Mouse (Mus musculus): ENCODE measurements around the gene Acan.

Acan gene

DNA sequence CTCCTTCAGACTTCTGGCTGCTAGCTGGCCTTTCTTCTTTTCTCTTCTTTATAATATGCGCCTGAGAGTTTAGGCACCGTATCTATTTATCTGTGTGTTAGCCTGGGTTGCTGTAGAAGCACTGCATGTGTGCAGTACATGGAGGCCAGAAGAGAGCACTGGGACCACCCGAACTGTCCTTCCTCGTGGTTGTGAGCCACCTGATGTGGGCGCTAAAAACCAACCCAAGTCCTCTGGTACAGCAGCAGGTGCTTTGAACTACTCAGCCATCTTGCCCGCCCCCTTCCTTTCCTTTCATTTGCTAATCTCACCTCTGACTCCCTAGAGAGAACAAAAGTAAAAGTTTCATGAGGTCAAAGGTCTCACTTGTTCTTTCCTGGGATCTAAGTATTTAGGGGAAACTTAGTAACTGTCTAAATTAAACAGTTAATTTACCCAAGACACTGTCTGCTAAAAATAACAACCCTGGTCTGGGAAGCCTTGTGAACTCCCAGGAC is 86.1 kb downstream of the Acan start:
- no peak for DNase-seq (ENCODE audit: low spot score in 2 of 2)

DNA sequence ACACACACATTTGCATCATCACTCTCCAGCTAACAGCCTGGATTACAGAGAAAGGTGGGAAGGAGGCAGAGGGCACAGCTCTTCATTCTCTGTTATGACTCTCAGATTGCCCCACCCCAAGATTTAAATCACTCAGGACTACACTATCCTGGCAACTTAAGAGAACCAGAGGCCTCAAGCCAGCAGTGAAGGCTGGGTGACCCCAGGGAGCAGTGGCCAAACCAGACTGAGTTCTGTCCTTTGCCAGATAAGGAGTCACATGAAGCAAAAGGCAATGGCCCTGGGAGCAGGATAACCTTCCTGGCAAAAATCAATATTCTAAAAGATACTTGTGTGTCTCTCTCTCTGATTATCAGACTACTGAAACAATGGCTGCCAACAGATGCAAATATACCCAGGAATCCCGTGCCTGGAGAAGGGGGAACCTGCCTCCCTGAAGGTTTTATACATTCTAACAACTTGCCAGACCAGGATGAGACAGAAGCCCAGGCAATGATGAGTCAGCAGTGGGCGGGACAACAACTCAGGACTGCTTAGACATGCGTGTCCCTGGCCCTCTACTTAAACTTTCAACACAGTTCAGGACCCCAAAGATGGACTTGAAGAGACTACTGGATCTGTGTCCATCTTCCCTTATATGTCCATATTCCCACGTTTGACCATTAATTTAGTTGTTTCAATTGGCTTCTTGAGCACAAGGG is 86.8 kb downstream of the Acan start:
- no peak for DNase-seq (ENCODE audit: low spot score in 2 of 2)

GRCm38 (mm10) chr7:79140897-79141296 is 87.6 kb downstream of the Acan start:
- peak; percentile 75 to 80 for DNase-seq (ENCODE audit: low spot score in 2 of 2)

GRCm38 (mm10) chr7:79147011-79147837 is 93.9 kb downstream of the Acan start:
- no peak for DNase-seq (ENCODE audit: low spot score in 2 of 2)

GRCm38 (mm10) chr7:79147931-79148653 is 94.8 kb downstream of the Acan start:
- DNase-seq (ENCODE audit: low spot score in 2 of 2): no peak

DNA sequence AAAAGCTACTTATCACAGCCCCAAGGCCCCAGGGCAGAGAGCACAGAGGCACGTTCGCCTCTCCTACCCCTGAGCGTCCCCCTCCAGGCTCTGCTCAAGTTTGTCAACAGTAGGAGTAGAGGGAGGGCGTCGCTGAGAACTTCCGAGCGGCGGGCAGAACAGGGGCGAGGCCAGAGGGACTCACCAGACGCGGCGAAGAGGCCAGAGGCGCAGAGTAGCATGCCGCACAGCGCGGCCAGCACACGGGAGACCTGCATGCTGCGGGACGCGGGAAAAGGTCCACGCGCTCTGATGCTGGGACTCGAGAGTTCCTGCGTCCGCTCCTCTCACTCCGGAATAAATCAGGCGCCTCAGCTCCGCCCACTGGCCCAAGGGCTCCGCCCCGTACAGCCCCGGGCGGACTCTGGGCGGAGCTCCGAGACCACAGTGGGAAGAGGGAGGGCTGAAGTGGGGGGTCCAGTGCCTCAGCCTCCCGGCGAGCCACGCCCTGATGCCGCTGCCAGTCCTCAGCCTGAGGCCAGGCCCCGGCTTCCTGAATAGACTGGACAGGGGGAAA is 95.5 kb downstream of the Acan start, which contains the start of gene Mfge8:
Gene Mfge8, minus strand, starts transcription at position 350 of the 556 bp plus-strand sequence.
- peak; percentile 29 to 63 for DNase-seq (ENCODE audit: low spot score in 2 of 2)

DNA sequence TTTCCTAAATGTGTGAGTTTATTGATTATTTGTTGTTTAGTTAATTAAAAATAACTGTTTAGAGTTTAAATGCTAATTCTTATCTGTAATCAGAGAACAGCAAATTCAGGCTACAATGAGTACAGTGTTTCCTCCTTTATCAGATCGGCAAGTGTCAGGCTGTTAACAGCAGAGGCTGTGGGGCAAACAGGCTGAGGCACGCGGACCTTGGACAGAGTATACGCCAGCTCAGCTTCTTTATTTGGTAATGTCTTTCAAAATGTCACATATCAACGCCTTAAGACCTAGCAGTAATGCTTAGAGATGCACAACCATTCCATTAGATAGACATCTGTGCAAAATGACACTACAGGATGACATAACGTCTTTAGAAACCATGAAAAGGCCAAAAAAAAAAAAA is 96.2 kb downstream of the Acan start:
- DNase-seq (ENCODE audit: low spot score in 2 of 2): no peak

- DNase-seq (ENCODE audit: low spot score in 2 of 2): no peak
Measured at GRCm38 (mm10) chr7:79159406-79159805, 106.1 kb downstream of the Acan start.
